Mouse (Mus musculus): ENCODE measurements around the gene Csnk1g1.

Csnk1g1 gene

GRCm38 (mm10) chr9:65995603-65996376, 87.1 kb downstream of the Csnk1g1 start:
- no peak for DNase-seq (ENCODE audit: low spot score)

GRCm38 (mm10) chr9:65998965-65999364, 90.2 kb downstream of the Csnk1g1 start:
- DNase-seq (ENCODE audit: low spot score), result no peak

DNA sequence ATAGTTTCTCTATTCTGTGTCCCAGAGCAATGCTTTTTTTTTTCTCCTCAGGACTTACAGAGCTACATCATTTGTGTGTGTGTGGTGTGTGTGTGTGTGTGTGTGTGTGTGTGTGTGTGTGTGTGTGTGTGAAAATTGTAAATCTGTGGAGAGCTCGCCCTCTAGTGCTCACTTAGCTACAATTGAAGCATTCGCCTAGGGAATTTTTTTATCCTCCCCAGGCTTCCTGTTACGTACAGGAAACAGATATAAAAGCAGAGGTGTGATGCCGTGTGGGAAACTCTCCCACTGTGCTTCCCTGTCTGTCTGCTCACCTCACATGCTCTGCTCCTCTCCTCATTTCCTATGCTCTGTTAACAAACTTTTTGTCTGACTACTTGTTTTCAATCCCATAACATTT, 95.7 kb downstream of the Csnk1g1 start:
- peak; percentile 33 for DNase-seq (ENCODE audit: low spot score)

DNA sequence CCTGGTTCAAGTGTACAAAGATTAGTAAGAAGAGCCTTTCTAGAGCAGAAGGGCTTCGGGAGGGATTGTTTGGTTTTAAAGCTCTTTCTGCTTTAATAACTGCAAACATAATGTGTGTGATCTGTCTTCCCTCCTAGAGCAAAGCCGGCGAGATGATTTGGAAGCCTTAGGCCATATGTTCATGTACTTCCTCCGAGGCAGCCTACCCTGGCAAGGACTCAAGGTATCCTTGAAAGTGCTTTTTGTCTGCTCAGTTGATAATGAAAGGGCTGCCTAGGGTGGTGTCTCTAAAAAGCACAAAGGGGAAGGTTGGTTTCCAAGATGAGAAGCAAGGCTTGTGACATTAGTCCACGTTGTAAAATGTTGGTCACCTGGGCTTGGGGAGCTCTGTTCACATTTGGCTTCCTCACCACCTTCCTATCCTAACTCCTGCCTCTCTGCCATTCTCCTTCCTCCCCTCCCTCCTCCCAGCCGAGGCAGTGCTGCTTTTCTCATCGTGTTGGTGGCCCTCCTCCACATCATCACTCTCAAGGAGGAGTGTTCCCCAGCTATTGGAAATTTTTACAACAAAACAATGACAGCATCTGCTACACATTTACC, 99.0 kb downstream of the Csnk1g1 start:
- peak; percentile 20 for DNase-seq (ENCODE audit: low spot score)

DNA sequence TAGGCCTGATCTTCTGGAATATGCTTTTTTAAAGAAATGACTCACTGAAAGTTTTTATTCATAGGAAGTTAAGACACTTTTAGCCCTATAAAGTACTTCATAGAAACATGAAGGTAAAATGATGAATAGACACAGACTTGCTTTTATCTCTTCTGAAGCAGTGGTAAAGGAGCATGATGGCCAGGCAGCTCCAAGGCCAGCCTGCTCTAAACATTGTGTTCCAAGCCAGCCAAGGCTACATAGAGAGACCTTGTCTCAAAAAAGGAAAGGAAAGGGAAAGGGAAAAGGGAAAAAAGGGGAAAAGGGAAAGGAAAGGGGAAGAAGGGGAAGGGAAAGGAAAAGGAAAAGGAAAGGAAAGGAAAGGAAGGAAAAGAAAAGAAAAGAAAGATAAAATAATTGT, 111.9 kb downstream of the Csnk1g1 start:
- no peak for DNase-seq (ENCODE audit: low spot score)

GRCm38 (mm10) chr9:66038082-66038481, 129.4 kb downstream of the Csnk1g1 start:
- no peak for DNase-seq (ENCODE audit: low spot score)

GRCm38 (mm10) chr9:66038581-66038980, 129.9 kb downstream of the Csnk1g1 start:
- DNase-seq (ENCODE audit: low spot score), result no peak

GRCm38 (mm10) chr9:66039290-66039689, 130.6 kb downstream of the Csnk1g1 start:
- no peak for DNase-seq (ENCODE audit: low spot score)

GRCm38 (mm10) chr9:66040801-66041200, 132.1 kb downstream of the Csnk1g1 start:
- DNase-seq (ENCODE audit: low spot score), result peak; percentile 25

- no peak for DNase-seq (ENCODE audit: low spot score)
Measured at GRCm38 (mm10) chr9:66042331-66042730, 133.6 kb downstream of the Csnk1g1 start.

- no peak for DNase-seq (ENCODE audit: low spot score)
Measured at GRCm38 (mm10) chr9:66043241-66043640, 134.5 kb downstream of the Csnk1g1 start.

GRCm38 (mm10) chr9:66049931-66050601, 141.3 kb downstream of the Csnk1g1 start:
- no peak for DNase-seq (ENCODE audit: low spot score)

DNA sequence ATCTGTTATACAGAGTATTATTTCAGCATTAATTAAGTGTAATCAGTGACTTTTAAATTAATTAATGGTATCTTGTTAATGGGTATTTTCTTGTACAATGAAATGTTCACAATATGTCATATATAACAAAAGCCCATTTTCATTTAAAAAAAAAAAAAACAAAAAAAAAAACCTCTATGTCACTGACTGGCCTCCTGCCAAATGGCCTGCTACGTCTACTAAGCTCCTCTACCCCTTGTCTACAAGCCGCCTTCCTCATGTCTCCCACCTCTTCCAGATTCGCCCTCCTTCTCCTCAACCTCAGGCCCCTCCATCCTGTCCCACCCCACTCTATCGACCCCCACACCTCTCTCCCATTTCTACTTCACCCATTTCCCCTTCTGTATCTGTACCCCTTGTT, 142.8 kb downstream of the Csnk1g1 start:
- no peak for DNase-seq (ENCODE audit: low spot score)

- no peak for DNase-seq (ENCODE audit: low spot score)
Measured at GRCm38 (mm10) chr9:66052731-66053130, 144.0 kb downstream of the Csnk1g1 start.

DNA sequence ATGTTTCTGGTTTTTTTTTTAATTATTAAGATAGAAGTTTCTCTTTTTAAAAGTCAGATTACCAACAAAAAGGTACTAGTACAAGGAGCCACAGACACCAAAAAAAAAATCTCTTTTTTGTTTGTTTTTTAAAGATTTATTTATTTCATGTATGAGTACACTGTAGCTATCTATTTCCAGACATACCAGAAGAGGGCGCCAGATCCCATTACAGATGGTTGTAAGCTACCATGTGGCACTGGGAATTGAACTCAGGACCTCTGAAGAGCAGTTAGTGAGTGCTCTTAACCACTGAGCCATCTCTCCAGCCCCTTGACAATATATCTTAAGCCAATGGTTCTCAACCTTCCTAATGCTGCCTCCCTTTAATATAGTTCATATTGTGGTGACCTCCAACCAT, 144.9 kb downstream of the Csnk1g1 start:
- DNase-seq (ENCODE audit: low spot score), result no peak

DNA sequence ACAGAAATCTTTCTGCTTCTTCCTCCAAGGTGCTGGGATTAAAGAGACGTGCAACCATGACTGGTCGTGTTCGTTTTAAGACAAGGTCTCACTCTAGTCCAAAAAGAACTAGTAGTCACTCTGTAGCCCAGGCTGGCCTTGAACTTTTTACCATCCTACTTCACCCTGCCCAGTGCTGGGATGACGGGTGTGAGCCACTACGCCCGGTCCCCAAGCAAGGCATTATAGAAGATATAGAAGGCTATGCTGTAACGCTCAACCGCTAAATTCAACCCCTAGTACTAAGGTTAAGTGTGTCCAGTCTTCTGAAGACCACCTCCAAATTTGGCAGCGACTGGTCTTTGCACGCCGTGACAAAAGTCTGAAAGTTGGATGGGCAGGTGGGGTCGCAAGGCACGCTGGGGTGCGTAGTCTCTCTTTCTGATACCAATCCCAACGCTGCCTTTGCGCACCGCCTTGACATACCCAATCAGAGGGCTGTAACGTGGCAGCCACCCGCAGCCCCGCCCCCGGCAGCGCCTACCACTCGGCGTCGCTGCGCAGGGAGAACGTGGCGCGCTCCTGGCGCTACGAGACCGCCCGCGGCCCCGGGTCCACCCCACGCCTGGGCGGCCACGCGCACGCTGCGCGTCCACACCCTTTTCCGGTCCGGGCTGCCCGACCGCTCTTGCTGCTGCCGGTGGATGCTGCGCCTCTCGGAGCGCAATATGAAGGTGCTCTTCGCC, 151.0 kb downstream of the Csnk1g1 start, which contains the start of gene Ppib:
Gene Ppib, plus strand, starts transcription at position 640 of the 725 bp plus-strand sequence.
- DNase-seq (ENCODE audit: low spot score), result peak; percentile 95

DNA sequence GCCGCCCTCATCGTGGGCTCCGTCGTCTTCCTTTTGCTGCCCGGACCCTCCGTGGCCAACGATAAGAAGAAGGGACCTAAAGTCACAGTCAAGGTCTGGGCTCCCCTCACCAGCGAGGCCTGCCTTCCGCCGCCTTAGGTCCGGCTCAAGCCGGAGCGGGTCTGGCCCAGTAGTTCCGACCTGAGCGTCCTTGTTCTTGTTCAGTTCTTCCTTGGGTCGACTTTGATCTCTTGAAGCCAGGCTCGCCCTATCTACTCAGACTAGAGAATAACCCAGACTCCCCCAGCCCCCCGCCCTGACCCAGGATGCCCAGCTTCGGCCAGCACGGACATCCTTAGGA, 151.6 kb downstream of the Csnk1g1 start:
- DNase-seq (ENCODE audit: low spot score), result no peak

DNA sequence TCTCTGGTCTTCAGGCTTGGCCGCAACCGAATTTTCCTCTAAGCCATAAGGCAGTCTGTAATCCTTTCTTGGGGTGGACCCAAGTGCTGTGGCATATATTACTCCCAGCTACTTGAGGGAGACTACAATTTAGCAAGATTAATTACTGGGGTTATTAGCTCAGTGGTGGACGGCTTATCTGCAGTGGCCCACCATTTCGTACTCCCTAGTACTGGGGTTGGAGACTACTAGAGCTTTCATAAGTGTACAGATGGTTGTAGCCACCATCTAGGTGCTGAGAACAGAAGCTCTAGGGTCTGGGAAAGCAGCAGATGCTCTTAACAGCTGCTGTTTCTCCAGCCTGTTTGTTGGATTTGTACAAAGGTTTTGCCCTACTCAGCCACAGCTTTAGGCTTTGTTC, 152.3 kb downstream of the Csnk1g1 start:
- DNase-seq (ENCODE audit: low spot score), result no peak

DNA sequence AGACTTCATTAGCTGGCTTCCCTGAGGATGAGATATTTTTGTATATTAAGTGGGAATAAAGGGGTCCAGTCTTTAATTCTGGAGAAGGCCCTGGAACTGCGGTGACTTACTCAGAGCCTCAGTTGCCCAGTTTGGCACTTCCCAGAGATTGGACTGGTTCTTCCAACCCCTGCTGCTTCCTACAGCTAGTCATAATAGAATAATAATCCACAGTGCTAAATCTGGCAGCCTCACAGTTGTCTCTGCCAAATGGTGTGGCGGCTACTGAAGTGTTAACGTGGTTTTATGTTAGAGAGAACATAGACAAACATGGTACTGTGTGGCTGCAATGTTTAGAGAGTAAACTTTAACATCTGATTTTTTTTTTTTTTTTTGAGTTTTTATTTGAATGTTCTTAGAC, 152.9 kb downstream of the Csnk1g1 start:
- DNase-seq (ENCODE audit: low spot score), result no peak

GRCm38 (mm10) chr9:66063446-66063845, 154.7 kb downstream of the Csnk1g1 start:
- DNase-seq (ENCODE audit: low spot score), result no peak

DNA sequence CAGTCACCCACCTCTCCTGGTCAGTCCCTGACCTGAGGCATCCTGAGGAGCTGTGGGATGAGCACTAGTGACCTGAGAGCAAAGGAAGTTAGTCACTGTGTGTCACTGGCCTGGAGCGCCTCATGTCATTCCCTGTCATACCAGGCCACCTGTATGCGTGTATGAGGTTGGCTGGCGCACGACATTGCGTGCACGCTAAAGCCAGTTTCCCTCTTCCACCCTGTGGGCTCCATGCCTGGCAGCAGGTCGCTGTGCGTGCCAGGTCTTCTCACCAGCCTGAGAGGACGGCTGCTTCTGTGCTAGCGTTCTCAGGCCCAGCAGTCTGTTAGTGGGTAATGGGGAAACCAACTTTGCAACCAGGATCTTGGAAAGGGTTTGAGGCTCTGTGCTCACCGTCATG, 155.6 kb downstream of the Csnk1g1 start:
- DNase-seq (ENCODE audit: low spot score), result no peak

- no peak for DNase-seq (ENCODE audit: low spot score)
Measured at GRCm38 (mm10) chr9:66066791-66067190, 158.1 kb downstream of the Csnk1g1 start.

- DNase-seq (ENCODE audit: low spot score), result no peak
Measured at GRCm38 (mm10) chr9:66067542-66067941, 158.8 kb downstream of the Csnk1g1 start.

All from layer of hippocampus, adult 9-10 months (tissue).